Mouse (Mus musculus) E14TG2a.4 (cell line): ENCODE results near the gene Bcas3.

ENCODE experiments used
- CTCF ChIP-seq: conservative IDR thresholded peaks from 2 replicates; pipeline ENCODE4 v1.5.1; 2014; ENCODE audit warnings: low read length
- NANOG ChIP-seq: IDR thresholded peaks from 2 replicates; pipeline ENCODE4 v1.6.1; 2014; ENCODE audit warnings: borderline replicate concordance, low read length, mixed read lengths

DNA sequence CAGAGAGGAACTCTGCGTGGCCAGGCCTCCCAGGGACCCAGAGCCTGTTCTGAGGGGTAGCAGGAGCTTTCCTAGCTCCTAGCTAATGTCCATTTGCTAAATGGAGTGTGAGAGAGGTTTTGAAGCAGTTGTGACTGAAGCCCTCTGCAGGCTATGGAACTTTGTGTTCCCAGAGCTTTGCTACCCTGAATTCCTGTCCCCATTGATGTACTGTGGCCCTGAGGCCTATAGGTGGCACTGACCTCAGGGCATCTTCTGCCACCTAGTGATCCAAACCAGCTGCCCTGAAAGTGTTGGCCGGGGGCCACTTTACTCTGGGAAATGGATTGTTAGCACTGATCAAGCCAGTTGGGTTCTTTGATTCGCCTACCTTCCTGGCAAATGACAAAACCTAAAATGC is 380.6 kb downstream of the Bcas3 start:
- TF ChIP-seq CTCF, result peak; percentile 5; the same call in 1 of the 2 replicates
- no peak for TF ChIP-seq NANOG
